ENCODE assay signal across 9 mouse cellular contexts in genomic region chr7:37999691-38000090, GRCm38 (mm10). TPM values are rescaled to one million over a fixed set of nuclear protein-coding genes. Genes with fewer than 3 reads are reported as not detected.
DNase-seq lines count a peak whose midpoint lies in the region; ATAC-seq and TF ChIP-seq lines count a peak whose summit lies in the region.
"Had no signal": no experiment of that assay in that cellular context is flagged by ENCODE, and none has a peak within 500 bp of the region (broad histone marks: within the 10 kb centered on the region; RNA-seq: fewer than 3 reads in every experiment).

No protein-coding gene starts in this region.

- no peak for DNase-seq in layer of hippocampus, adult 2 months (ENCODE audit: low spot score in 2 of 2)
- DNase-seq in layer of hippocampus, adult 11-12 months (ENCODE audit: low spot score) = no peak
- peak; percentile 73 for DNase-seq in ZHBTc4 (ENCODE audit: low read depth, low spot score)
- no peak for DNase-seq in stomach, postnatal 0 days (ENCODE audit: low spot score)
- DNase-seq in c-Kit-positive CD71-positive TER-119-positive erythroid progenitor cells, embryonic 14.5 days (ENCODE audit: low spot score) = no peak
- no peak for DNase-seq in forebrain, embryonic 10.5 days (ENCODE audit: extremely low spot score, low spot score)
- DNase-seq: right cerebral cortex, postnatal 4 days had no signal

- 55% methylated on average over 2 of the region's 2 CpGs for WGBS in stomach, postnatal 0 days
- WGBS in forebrain, embryonic 10.5 days = 60% methylated on average over 2 of the region's 2 CpGs

- no peaks in the 10 kb centered on the region for H3K27me3 ChIP-seq in E14TG2a.4 (ENCODE audit: insufficient read depth, low read length)
- no peaks in the 10 kb centered on the region for H3K27me3 ChIP-seq in stomach, postnatal 0 days (ENCODE audit: control insufficient read depth, insufficient read depth, low read length)
- H3K27me3 ChIP-seq in forebrain, embryonic 10.5 days (ENCODE audit: poor library complexity, severe bottlenecking) = no peaks in the 10 kb centered on the region
- H3K27me3 ChIP-seq: megakaryocyte, embryonic 14.5 days had no signal

- no peaks in the 10 kb centered on the region for H3K9me3 ChIP-seq in E14TG2a.4 (ENCODE audit: low read length)
- no peaks in the 10 kb centered on the region for H3K9me3 ChIP-seq in stomach, postnatal 0 days (ENCODE audit: control insufficient read depth, low read length)
- no peaks in the 10 kb centered on the region for H3K9me3 ChIP-seq in forebrain, embryonic 10.5 days
- H3K9me3 ChIP-seq: megakaryocyte, embryonic 14.5 days had no signal

- no peak for ATAC-seq in stomach, postnatal 0 days (ENCODE audit: low FRiP score, low TSS enrichment)

- peak; percentile 72 for TF ChIP-seq CTCF in layer of hippocampus, adult 2 months (conservative IDR thresholded peaks at IDR 0.05)
- peak; percentile 48; the same call in 1 of the 2 replicates for TF ChIP-seq CTCF in E14TG2a.4 (conservative IDR thresholded peaks at IDR 0.05; ENCODE audit: low read length)
- peak; percentile 56 for TF ChIP-seq CTCF in stomach, postnatal 0 days (IDR thresholded peaks at IDR 0.05; ENCODE audit: low read depth)

- no peak overlapping the region for H3K4me3 ChIP-seq in layer of hippocampus, adult 2 months
- H3K4me3 ChIP-seq in E14TG2a.4 (replicated peaks; ENCODE audit: low read length) = no peak overlapping the region
- no peak overlapping the region for H3K4me3 ChIP-seq in stomach, postnatal 0 days (ENCODE audit: low read depth, low read length)
- no peak overlapping the region for H3K4me3 ChIP-seq in forebrain, embryonic 10.5 days
- H3K4me3 ChIP-seq: megakaryocyte, embryonic 14.5 days had no signal

- no peak overlapping the region for H3K9ac ChIP-seq in stomach, postnatal 0 days (ENCODE audit: low read length)

- no peak for TF ChIP-seq EP300 in stomach, postnatal 0 days (optimal IDR thresholded peaks at IDR 0.05)

- peaks cover 81% of the 10 kb centered on the region for H3K4me1 ChIP-seq in E14TG2a.4 (replicated peaks; ENCODE audit: low read depth, low read length)
- H3K4me1 ChIP-seq in stomach, postnatal 0 days (replicated peaks; ENCODE audit: control insufficient read depth, insufficient read depth) = no peaks in the 10 kb centered on the region
- no peaks in the 10 kb centered on the region for H3K4me1 ChIP-seq in forebrain, embryonic 10.5 days

- H3K27ac ChIP-seq in layer of hippocampus, adult 2 months = no peak overlapping the region
- no peak overlapping the region for H3K27ac ChIP-seq in stomach, postnatal 0 days (replicated peaks)
- H3K27ac ChIP-seq in forebrain, embryonic 10.5 days = no peak overlapping the region

- H3K4me2 ChIP-seq in stomach, postnatal 0 days (replicated peaks; ENCODE audit: low read depth) = no peak overlapping the region

- H3K36me3 ChIP-seq in E14TG2a.4 (ENCODE audit: insufficient read depth, low read length) = peaks cover 38% of the 10 kb centered on the region
- H3K36me3 ChIP-seq in stomach, postnatal 0 days (ENCODE audit: control insufficient read depth, insufficient read depth, low read length) = no peaks in the 10 kb centered on the region
- no peaks in the 10 kb centered on the region for H3K36me3 ChIP-seq in forebrain, embryonic 10.5 days (replicated peaks)

RNA-seq across cellular contexts. Expression of gene Uri1, which starts 23.7 kb away (rescaled TPM):
- total RNA-seq in layer of hippocampus, adult 2 months (2021) = 10 to 100 TPM; 38.6 to 45.9 TPM
- polyA plus RNA-seq in stomach, postnatal 0 days (2015; fragmentation: Nextera tagmentation; extraction: Ambion mirVana) = 28.0 and 31.6 TPM in 2 replicates
- 44.4 and 49.3 TPM in 2 replicates for polyA plus RNA-seq in forebrain, embryonic 10.5 days (2016; fragmentation: Nextera tagmentation; extraction: Ambion mirVana)
